Mouse (Mus musculus): Measurements from ENCODE around the gene Rasal2. TPM values are rescaled to one million over a fixed set of nuclear protein-coding genes. Genes with fewer than 3 reads are reported as not detected.

Gene Rasal2
- polyA plus RNA-seq, 1 experiment: 3.0 TPM

DNA sequence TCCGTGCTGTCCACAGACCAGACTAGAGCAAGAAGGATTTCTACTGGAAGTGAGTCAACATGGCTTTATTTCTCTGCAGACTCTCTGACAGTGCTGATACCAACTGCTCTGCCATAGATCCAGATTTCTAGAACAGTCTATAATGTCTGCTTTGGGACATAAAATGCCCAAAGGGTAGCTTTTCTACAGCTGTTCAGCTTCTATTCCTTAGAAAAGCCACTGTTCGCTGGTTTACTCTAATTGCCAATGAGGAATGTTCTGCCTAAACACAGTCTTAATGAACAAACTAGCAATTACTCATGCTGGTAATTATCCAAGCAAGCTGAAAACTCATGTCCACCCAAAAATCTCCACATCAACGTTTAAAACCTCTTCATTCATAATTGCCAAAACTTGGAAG is 77.6 kb downstream of the Rasal2 start:
- Histone ChIP-seq H3K36me3 (ENCODE audit: control insufficient read depth, insufficient read depth) (no peaks in the 10 kb centered on the region), H3K79me3 (ENCODE audit: low read depth) (peaks cover 4% of the 10 kb centered on the region), H3K4me3 (ENCODE audit: insufficient read depth, poor library complexity, severe bottlenecking) (no peak overlapping the region), H3ac (ENCODE audit: control insufficient read depth, insufficient read length, low read depth) (no peak overlapping the region), H3K79me2 (ENCODE audit: control insufficient read depth, insufficient read depth) (no peaks in the 10 kb centered on the region), H3K27me3 (ENCODE audit: control insufficient read depth, insufficient read depth, insufficient read length) (no peaks in the 10 kb centered on the region)
- TF ChIP-seq MYOG (IDR thresholded peaks at IDR 0.05; ENCODE audit: control insufficient read depth, extremely low read depth, insufficient read length): no peak
- TF ChIP-seq MAX (IDR thresholded peaks at IDR 0.05): no peak
- no peak for TF ChIP-seq MYOD1 (IDR thresholded peaks at IDR 0.05; ENCODE audit: control insufficient read depth, insufficient read length, low read depth)
- TF ChIP-seq CEBPB (IDR thresholded peaks at IDR 0.05; ENCODE audit: low read depth): no peak
- no peak for TF ChIP-seq FOSL1 (IDR thresholded peaks at IDR 0.05; ENCODE audit: insufficient read depth, low read length, poor library complexity, severe bottlenecking)
- TF ChIP-seq CTCF (IDR thresholded peaks at IDR 0.05; ENCODE audit: control insufficient read depth, insufficient read depth, insufficient read length): no peak
- TF ChIP-seq USF1 (IDR thresholded peaks at IDR 0.05; ENCODE audit: low read depth): no peak

DNA sequence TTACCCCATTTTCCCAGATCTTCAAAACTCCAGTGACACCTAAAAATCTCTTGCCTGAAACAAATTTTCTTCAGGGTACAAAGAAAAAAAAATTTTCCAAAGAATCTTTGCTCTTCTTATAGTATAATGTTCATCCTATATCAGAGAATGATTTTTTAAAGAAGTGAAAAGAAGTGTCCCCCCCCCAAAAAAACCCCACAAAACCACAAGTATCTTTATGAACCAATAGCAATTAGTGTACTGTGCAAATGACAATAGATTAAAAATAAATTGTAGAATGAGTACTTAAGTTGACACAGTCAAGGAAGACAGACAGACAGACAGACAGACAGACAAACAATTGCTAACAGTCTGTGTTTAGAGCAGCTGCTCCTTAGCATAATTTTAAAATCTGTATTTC is 84.3 kb downstream of the Rasal2 start:
- H3K4me3 ChIP-seq (ENCODE audit: insufficient read depth, poor library complexity, severe bottlenecking): no peak overlapping the region
- no peak overlapping the region for H3ac ChIP-seq (ENCODE audit: control insufficient read depth, insufficient read length, low read depth)
- TF ChIP-seq CEBPB (IDR thresholded peaks at IDR 0.05; ENCODE audit: low read depth): no peak
- no peak for TF ChIP-seq CTCF (IDR thresholded peaks at IDR 0.05; ENCODE audit: control insufficient read depth, insufficient read depth, insufficient read length)
- no peak for TF ChIP-seq MYOD1 (IDR thresholded peaks at IDR 0.05; ENCODE audit: control insufficient read depth, insufficient read length, low read depth)
- TF ChIP-seq USF1 (IDR thresholded peaks at IDR 0.05; ENCODE audit: low read depth): no peak
- no peak for TF ChIP-seq MYOG (IDR thresholded peaks at IDR 0.05; ENCODE audit: control insufficient read depth, extremely low read depth, insufficient read length)
- TF ChIP-seq FOSL1 (IDR thresholded peaks at IDR 0.05; ENCODE audit: insufficient read depth, low read length, poor library complexity, severe bottlenecking): no peak
- no peak for TF ChIP-seq MAX (IDR thresholded peaks at IDR 0.05)
- H3K27me3 ChIP-seq (ENCODE audit: control insufficient read depth, insufficient read depth, insufficient read length): no peaks in the 10 kb centered on the region
- H3K79me3 ChIP-seq (ENCODE audit: low read depth): no peaks in the 10 kb centered on the region
- H3K36me3 ChIP-seq (ENCODE audit: control insufficient read depth, insufficient read depth): no peaks in the 10 kb centered on the region
- no peaks in the 10 kb centered on the region for H3K79me2 ChIP-seq (ENCODE audit: control insufficient read depth, insufficient read depth)

DNA sequence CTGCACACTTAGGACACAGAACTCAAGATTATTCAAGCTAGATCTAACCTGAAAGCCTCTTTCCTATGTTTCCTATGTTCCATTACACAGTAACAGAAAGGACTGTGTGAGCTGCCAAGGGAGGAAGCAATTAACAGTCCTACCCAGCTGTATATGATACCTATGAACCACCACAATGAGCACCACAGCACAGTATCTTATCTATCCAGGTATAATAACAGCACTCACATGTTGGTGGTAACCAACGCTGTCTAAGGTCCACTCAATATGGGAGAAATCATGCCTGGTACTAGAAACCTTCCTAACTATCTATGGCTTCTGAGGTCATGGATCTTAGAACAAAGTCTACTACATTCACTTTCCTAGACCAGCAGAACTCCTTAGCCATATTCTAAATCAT is 89.3 kb downstream of the Rasal2 start:
- Histone ChIP-seq H3K79me2 (ENCODE audit: control insufficient read depth, insufficient read depth) (peaks cover 10% of the 10 kb centered on the region), H3K27me3 (ENCODE audit: control insufficient read depth, insufficient read depth, insufficient read length) (no peaks in the 10 kb centered on the region), H3K79me3 (ENCODE audit: low read depth) (no peaks in the 10 kb centered on the region), H3K36me3 (ENCODE audit: control insufficient read depth, insufficient read depth) (no peaks in the 10 kb centered on the region), H3K4me3 (ENCODE audit: insufficient read depth, poor library complexity, severe bottlenecking) (no peak overlapping the region), H3ac (ENCODE audit: control insufficient read depth, insufficient read length, low read depth) (no peak overlapping the region)
- TF ChIP-seq CEBPB (IDR thresholded peaks at IDR 0.05; ENCODE audit: low read depth): no peak
- TF ChIP-seq MYOG (IDR thresholded peaks at IDR 0.05; ENCODE audit: control insufficient read depth, extremely low read depth, insufficient read length): no peak
- no peak for TF ChIP-seq MAX (IDR thresholded peaks at IDR 0.05)
- TF ChIP-seq USF1 (IDR thresholded peaks at IDR 0.05; ENCODE audit: low read depth): no peak
- no peak for TF ChIP-seq MYOD1 (IDR thresholded peaks at IDR 0.05; ENCODE audit: control insufficient read depth, insufficient read length, low read depth)
- TF ChIP-seq CTCF (IDR thresholded peaks at IDR 0.05; ENCODE audit: control insufficient read depth, insufficient read depth, insufficient read length): no peak

DNA sequence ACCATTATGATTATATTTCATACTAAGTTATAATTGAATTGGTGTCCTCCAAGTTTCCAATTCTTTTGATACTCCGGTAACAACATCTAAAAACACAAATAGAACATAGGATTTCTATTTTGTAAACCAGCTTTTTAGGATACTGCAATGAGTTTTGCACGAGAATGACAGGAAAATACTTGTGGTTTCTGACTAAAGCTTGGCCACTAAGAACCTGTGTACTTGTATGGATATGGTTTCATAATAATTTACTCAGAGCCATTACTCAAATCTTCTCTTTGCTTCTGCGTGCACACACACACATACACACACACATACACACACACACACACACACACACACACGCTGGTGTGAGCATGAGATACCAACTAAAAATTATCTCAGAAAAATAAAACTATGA is 93.5 kb downstream of the Rasal2 start:
- TF ChIP-seq MYOD1 (IDR thresholded peaks at IDR 0.05; ENCODE audit: control insufficient read depth, insufficient read length, low read depth): no peak
- TF ChIP-seq CEBPB (IDR thresholded peaks at IDR 0.05; ENCODE audit: low read depth): peak; percentile 26
- TF ChIP-seq MYOG (IDR thresholded peaks at IDR 0.05; ENCODE audit: control insufficient read depth, extremely low read depth, insufficient read length): no peak
- no peak overlapping the region for H3K4me3 ChIP-seq (ENCODE audit: insufficient read depth, poor library complexity, severe bottlenecking)
- H3ac ChIP-seq (ENCODE audit: control insufficient read depth, insufficient read length, low read depth): no peak overlapping the region

DNA sequence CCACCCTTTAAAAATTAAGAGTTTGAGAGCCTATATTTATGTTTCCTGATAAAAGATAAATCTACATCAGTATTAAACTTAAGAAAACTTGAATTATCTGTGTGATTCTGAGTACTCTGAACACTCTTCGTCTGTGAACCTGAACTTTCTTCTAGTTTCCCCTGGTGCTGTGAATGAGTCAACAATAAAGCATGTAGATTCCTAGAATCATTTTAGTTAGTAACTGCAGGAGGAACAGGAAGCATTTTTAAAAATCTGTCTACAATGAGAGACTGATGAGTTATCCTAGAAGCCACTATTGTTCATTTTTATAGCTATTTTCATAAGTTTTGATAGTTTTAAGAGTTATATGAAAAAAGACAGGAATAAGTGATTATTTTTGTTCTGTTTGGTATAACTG is 111.1 kb downstream of the Rasal2 start:
- TF ChIP-seq CEBPB (IDR thresholded peaks at IDR 0.05; ENCODE audit: low read depth) (no peak), MAX (IDR thresholded peaks at IDR 0.05) (no peak), USF1 (IDR thresholded peaks at IDR 0.05; ENCODE audit: low read depth) (no peak), CTCF (IDR thresholded peaks at IDR 0.05; ENCODE audit: control insufficient read depth, insufficient read depth, insufficient read length) (no peak), MYOG (IDR thresholded peaks at IDR 0.05; ENCODE audit: control insufficient read depth, extremely low read depth, insufficient read length) (no peak), MYOD1 (IDR thresholded peaks at IDR 0.05; ENCODE audit: control insufficient read depth, insufficient read length, low read depth) (no peak), FOSL1 (IDR thresholded peaks at IDR 0.05; ENCODE audit: insufficient read depth, low read length, poor library complexity, severe bottlenecking) (no peak)
- Histone ChIP-seq H3K79me3 (ENCODE audit: low read depth) (no peaks in the 10 kb centered on the region), H3K27me3 (ENCODE audit: control insufficient read depth, insufficient read depth, insufficient read length) (no peaks in the 10 kb centered on the region), H3K79me2 (ENCODE audit: control insufficient read depth, insufficient read depth) (no peaks in the 10 kb centered on the region), H3ac (ENCODE audit: control insufficient read depth, insufficient read length, low read depth) (no peak overlapping the region), H3K4me3 (ENCODE audit: insufficient read depth, poor library complexity, severe bottlenecking) (no peak overlapping the region), H3K36me3 (ENCODE audit: control insufficient read depth, insufficient read depth) (no peaks in the 10 kb centered on the region)

More for the DNA sequence above, 93.5 kb downstream of the Rasal2 start:
- no peaks in the 10 kb centered on the region for H3K36me3 ChIP-seq (ENCODE audit: control insufficient read depth, insufficient read depth)
- H3K27me3 ChIP-seq (ENCODE audit: control insufficient read depth, insufficient read depth, insufficient read length): no peaks in the 10 kb centered on the region
- H3K79me2 ChIP-seq (ENCODE audit: control insufficient read depth, insufficient read depth): peaks cover 14% of the 10 kb centered on the region
- no peaks in the 10 kb centered on the region for H3K79me3 ChIP-seq (ENCODE audit: low read depth)

DNA sequence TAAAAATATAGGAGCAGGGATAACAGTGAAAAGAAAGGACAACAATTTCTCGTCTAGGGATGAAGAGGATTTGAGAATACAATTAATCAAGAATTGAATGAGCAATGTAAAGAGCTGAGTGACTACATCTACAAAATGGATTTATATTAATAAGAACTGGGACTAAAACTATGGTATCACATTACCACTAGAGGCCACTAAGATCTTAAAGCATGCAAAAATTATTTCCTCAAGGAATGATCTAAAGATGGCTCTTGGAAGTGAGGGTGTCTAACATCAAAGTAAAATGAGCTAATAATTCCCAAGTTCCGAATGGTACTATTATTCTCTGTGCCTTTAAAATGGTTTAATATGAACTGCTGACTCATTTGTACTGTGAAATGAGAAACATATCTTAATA is 112.8 kb downstream of the Rasal2 start:
- Histone ChIP-seq H3ac (ENCODE audit: control insufficient read depth, insufficient read length, low read depth) (no peak overlapping the region), H3K79me2 (ENCODE audit: control insufficient read depth, insufficient read depth) (no peaks in the 10 kb centered on the region), H3K27me3 (ENCODE audit: control insufficient read depth, insufficient read depth, insufficient read length) (no peaks in the 10 kb centered on the region), H3K4me3 (ENCODE audit: insufficient read depth, poor library complexity, severe bottlenecking) (no peak overlapping the region), H3K79me3 (ENCODE audit: low read depth) (no peaks in the 10 kb centered on the region), H3K36me3 (ENCODE audit: control insufficient read depth, insufficient read depth) (no peaks in the 10 kb centered on the region)
- TF ChIP-seq MYOD1 (IDR thresholded peaks at IDR 0.05; ENCODE audit: control insufficient read depth, insufficient read length, low read depth): no peak
- TF ChIP-seq MAX (IDR thresholded peaks at IDR 0.05): no peak
- no peak for TF ChIP-seq MYOG (IDR thresholded peaks at IDR 0.05; ENCODE audit: control insufficient read depth, extremely low read depth, insufficient read length)
- TF ChIP-seq FOSL1 (IDR thresholded peaks at IDR 0.05; ENCODE audit: insufficient read depth, low read length, poor library complexity, severe bottlenecking): no peak
- TF ChIP-seq USF1 (IDR thresholded peaks at IDR 0.05; ENCODE audit: low read depth): no peak
- TF ChIP-seq CTCF (IDR thresholded peaks at IDR 0.05; ENCODE audit: control insufficient read depth, insufficient read depth, insufficient read length): no peak
- no peak for TF ChIP-seq CEBPB (IDR thresholded peaks at IDR 0.05; ENCODE audit: low read depth)
